Mouse (Mus musculus) CH12.LX (cell line): ENCODE measurements around the gene Nfkbiz. TPM values are rescaled to one million over a fixed set of nuclear protein-coding genes. Genes with fewer than 3 reads are reported as not detected.

Experiments used
- DNase-seq: peaks from one replicate; pipeline ENCODE4 v3.0.0-alpha.2; 2013; ENCODE audit errors: extremely low read depth
- H3K27ac ChIP-seq: 2 replicates; pipeline ENCODE4 v1.5.1; 2012; ENCODE audit warnings: low read depth, mild to moderate bottlenecking, control low read depth, moderate library complexity; ENCODE audit not compliant: insufficient read depth
- H3K27me3 ChIP-seq: replicated peaks from 2 replicates; pipeline ENCODE3; 2012; ENCODE audit warnings: inconsistent platforms
- H3K36me3 ChIP-seq, 2 experiments: replicated peaks in 1 of 2; 2 replicates each; pipeline versions ENCODE3 to v1.6.1; 2012; ENCODE audit warnings: inconsistent platforms in 1 of 2, low read length in 1 of 2, mild to moderate bottlenecking in 1 of 2, mixed read lengths in 1 of 2, moderate library complexity in 1 of 2; ENCODE audit not compliant: control insufficient read depth in 1 of 2, insufficient read depth in 1 of 2
- H3K4me1 ChIP-seq, 2 experiments: 2 replicates each; pipeline ENCODE4 v1.6.1; 2012; ENCODE audit warnings: inconsistent platforms in 1 of 2, moderate library complexity in 1 of 2; ENCODE audit not compliant: insufficient read depth in 2 of 2, control insufficient read depth in 1 of 2
- H3K4me2 ChIP-seq: 2 replicates; pipeline ENCODE4 v1.6.1; 2012; ENCODE audit warnings: low read depth, mild to moderate bottlenecking, control low read depth; ENCODE audit not compliant: poor library complexity, insufficient read depth, severe bottlenecking
- H3K4me3 ChIP-seq, 3 experiments: fragments of 150-350 bp in 1 of 3; sonication (generic) in 1 of 3; replicated peaks in 1 of 3; 2 replicates each; pipeline versions ENCODE3 to v1.5.1; 2011 to 2012; ENCODE audit warnings: low read depth in 2 of 3, low read length in 2 of 3, mild to moderate bottlenecking in 2 of 3, moderate library complexity in 2 of 3, control low read depth in 1 of 3, improper control_type of control experiment in 1 of 3, inconsistent platforms in 1 of 3, mixed read lengths in 1 of 3; ENCODE audit not compliant: poor library complexity in 1 of 3
- H3K79me2 ChIP-seq: replicated peaks from 2 replicates; pipeline ENCODE4 v1.6.1; 2012; ENCODE audit warnings: mild to moderate bottlenecking, moderate library complexity; ENCODE audit not compliant: control insufficient read depth, poor library complexity, insufficient read depth, severe bottlenecking; ENCODE audit errors: extremely low read depth
- H3K9ac ChIP-seq: 2 replicates; pipeline ENCODE4 v1.6.1; 2012; ENCODE audit warnings: low read depth, mild to moderate bottlenecking, control low read depth, moderate library complexity; ENCODE audit not compliant: insufficient read depth
- H3K9me3 ChIP-seq: replicated peaks from 2 replicates; pipeline ENCODE3; 2012; ENCODE audit warnings: low read length, inconsistent platforms, mixed read lengths
- BHLHE40 ChIP-seq: IDR thresholded peaks from 2 replicates; pipeline ENCODE4 v1.6.1; 2011; ENCODE audit warnings: mild to moderate bottlenecking, low read depth, low read length, improper control_type of control experiment
- CHD1 ChIP-seq: IDR thresholded peaks from 2 replicates; pipeline ENCODE4 v1.6.1; 2012; ENCODE audit warnings: low read depth, low read length, improper control_type of control experiment, inconsistent platforms
- CHD2 ChIP-seq: IDR thresholded peaks from 2 replicates; pipeline ENCODE4 v1.6.1; 2011; ENCODE audit warnings: low read length, improper control_type of control experiment
- CTCF ChIP-seq, 2 experiments: IDR thresholded peaks in 1 of 2; conservative IDR thresholded peaks in 1 of 2; 2 replicates each; pipeline ENCODE4 v1.5.1; 2011 to 2012; ENCODE audit warnings: low read depth in 2 of 2, low read length in 2 of 2, improper control_type of control experiment in 1 of 2, inconsistent platforms in 1 of 2, mild to moderate bottlenecking in 1 of 2, moderate library complexity in 1 of 2
- ELF1 ChIP-seq: IDR thresholded peaks from 2 replicates; pipeline ENCODE4 v1.6.1; 2014; ENCODE audit warnings: low read depth, mild to moderate bottlenecking, inconsistent platforms, low read length, improper control_type of control experiment
- GABPA ChIP-seq: IDR thresholded peaks from 2 replicates; pipeline ENCODE4 v1.6.1; 2012; ENCODE audit warnings: low read depth, low read length, improper control_type of control experiment, inconsistent platforms; ENCODE audit not compliant: insufficient replicate concordance
- HCFC1 ChIP-seq: IDR thresholded peaks from 2 replicates; pipeline ENCODE4 v1.6.1; 2012; ENCODE audit warnings: low read depth, mild to moderate bottlenecking, inconsistent platforms, low read length, improper control_type of control experiment
- JUN ChIP-seq: IDR thresholded peaks from 2 replicates; pipeline ENCODE4 v1.6.1; 2011; ENCODE audit warnings: low read depth, mild to moderate bottlenecking, low read length, improper control_type of control experiment, moderate library complexity; ENCODE audit not compliant: insufficient read depth
- JUND ChIP-seq: conservative IDR thresholded peaks from 2 replicates; pipeline ENCODE4 v1.6.1; 2011; ENCODE audit warnings: low read depth, low read length, improper control_type of control experiment
- KAT2A ChIP-seq: IDR thresholded peaks from 2 replicates; pipeline ENCODE4 v1.6.1; 2012; ENCODE audit warnings: low read length, improper control_type of control experiment, inconsistent platforms; ENCODE audit not compliant: insufficient replicate concordance
- MEF2A ChIP-seq: IDR thresholded peaks from 2 replicates; pipeline ENCODE4 v1.6.1; 2014; ENCODE audit warnings: low read depth, mild to moderate bottlenecking, inconsistent platforms, low read length, improper control_type of control experiment, borderline replicate concordance
- MXI1 ChIP-seq: IDR thresholded peaks from 2 replicates; pipeline ENCODE4 v1.6.1; 2011; ENCODE audit warnings: mild to moderate bottlenecking, low read depth, low read length, improper control_type of control experiment
- MYC ChIP-seq: IDR thresholded peaks from 2 replicates; pipeline ENCODE4 v1.6.1; 2011; ENCODE audit warnings: low read depth, mild to moderate bottlenecking, improper control_type of control experiment, low read length
- NELFE ChIP-seq: IDR thresholded peaks from 2 replicates; pipeline ENCODE4 v1.6.1; 2011; ENCODE audit warnings: low read depth, low read length, improper control_type of control experiment
- NRF1 ChIP-seq: IDR thresholded peaks from 2 replicates; pipeline ENCODE4 v1.6.1; 2014; ENCODE audit warnings: low read depth, mild to moderate bottlenecking, inconsistent platforms, low read length, improper control_type of control experiment, moderate library complexity
- PAX5 ChIP-seq: IDR thresholded peaks from 2 replicates; pipeline ENCODE4 v1.6.1; 2012; ENCODE audit warnings: low read length, inconsistent platforms, mixed read lengths
- POLR2A ChIP-seq: IDR thresholded peaks from 2 replicates; pipeline ENCODE4 v1.6.1; 2011; ENCODE audit warnings: low read depth, mild to moderate bottlenecking, improper control_type of control experiment, low read length
- SIN3A ChIP-seq: IDR thresholded peaks from 2 replicates; pipeline ENCODE4 v1.6.1; 2012; ENCODE audit warnings: low read length, improper control_type of control experiment, inconsistent platforms
- TBP ChIP-seq: conservative IDR thresholded peaks from 2 replicates; pipeline ENCODE4 v1.6.1; 2011; ENCODE audit warnings: low read depth, low read length, improper control_type of control experiment
- TCF12 ChIP-seq: IDR thresholded peaks from 2 replicates; pipeline ENCODE4 v1.6.1; 2014; ENCODE audit warnings: low read depth, mild to moderate bottlenecking, inconsistent platforms, low read length, improper control_type of control experiment
- UBTF ChIP-seq: IDR thresholded peaks from 2 replicates; pipeline ENCODE4 v1.6.1; 2012; ENCODE audit warnings: low read depth, mild to moderate bottlenecking, inconsistent platforms, low read length, improper control_type of control experiment, moderate library complexity
- USF1 ChIP-seq: IDR thresholded peaks from 2 replicates; pipeline ENCODE4 v1.6.1; 2014; ENCODE audit warnings: low read depth, mild to moderate bottlenecking, inconsistent platforms, low read length, improper control_type of control experiment
- USF2 ChIP-seq: conservative IDR thresholded peaks from 2 replicates; pipeline ENCODE4 v1.6.1; 2011; ENCODE audit warnings: low read depth, low read length, improper control_type of control experiment
- ZNF384 ChIP-seq: IDR thresholded peaks from 2 replicates; pipeline ENCODE4 v1.6.1; 2012; ENCODE audit warnings: low read depth, low read length, improper control_type of control experiment, inconsistent platforms
- dilution Hi-C: fragments of 300-500 bp; cut with MboI; formaldehyde crosslinking; loops from 2 replicates; pipeline ENCODE4 v1.14.3; 2020; ENCODE audit warnings: low sequenced_read_pairs; ENCODE audit not compliant: extremely low pct_unique_long_range_greater_than_20kb, extremely low pct_ligation_motif_present
- in situ Hi-C: fragments of 300-500 bp; cut with MboI; formaldehyde crosslinking; loops from 3 replicates; pipeline ENCODE4 v1.14.3; 2019; ENCODE audit warnings: low sequenced_read_pairs, low pct_ligation_motif_present, low pct_unique_long_range_greater_than_20kb, mixed read lengths
- polyA plus RNA-seq: library from polyadenylated mRNA; unstranded; fragments of >175 nt; gene quantifications from 2 replicates; pipeline ENCODE4 v1.2.1, GENCODE M21; 2012; ENCODE audit warnings: low read depth; ENCODE audit not compliant: insufficient read length
- total RNA-seq, 2 experiments: library from RNA; depleted of rRNA; stranded (reverse); fragments of 300-350 nt in 1 of 2; fragments of >200 nt in 1 of 2; gene quantifications; 2 replicates each; pipeline ENCODE4 v1.2.3; 2012 to 2014

Gene Nfkbiz
- total and polyA plus RNA-seq, 3 experiments: 13.7 to 19.7 (median 17.1) TPM

- H3K9me3 ChIP-seq: no peaks in the 10 kb centered on the region
- no peak for DNase-seq
- H3K4me1 ChIP-seq: peaks cover 13 to 70% of the 10 kb centered on the region in 2 experiments
- H3K27me3 ChIP-seq: no peaks in the 10 kb centered on the region
- dilution Hi-C loops: no loop called here
- H3K27ac ChIP-seq: no peak overlapping the region
- H3K4me2 ChIP-seq: no peak overlapping the region
- peaks cover 59 to 84% of the 10 kb centered on the region in 2 experiments for H3K36me3 ChIP-seq
- in situ Hi-C loops: no loop called here
- H3K9ac ChIP-seq: no peak overlapping the region
- TF ChIP-seq JUND: no peak
- TF ChIP-seq NRF1: no peak
- no peak for TF ChIP-seq CHD2
- TF ChIP-seq CHD1: no peak
- no peak for TF ChIP-seq ZNF384
- no peak for TF ChIP-seq BHLHE40
- no peak for TF ChIP-seq USF1
- no peak for TF ChIP-seq MEF2A
- no peak for TF ChIP-seq TCF12
- TF ChIP-seq SIN3A: no peak
- TF ChIP-seq MYC: no peak
- no peak for TF ChIP-seq ELF1
- no peak for TF ChIP-seq NELFE
- no peak for TF ChIP-seq PAX5
- H3K4me3 ChIP-seq: no peak overlapping the region
- peaks cover 57% of the 10 kb centered on the region for H3K79me2 ChIP-seq
Observed at GRCm38 (mm10) chr16:55816202-55816941, 22.3 kb downstream of the Nfkbiz start.

DNA sequence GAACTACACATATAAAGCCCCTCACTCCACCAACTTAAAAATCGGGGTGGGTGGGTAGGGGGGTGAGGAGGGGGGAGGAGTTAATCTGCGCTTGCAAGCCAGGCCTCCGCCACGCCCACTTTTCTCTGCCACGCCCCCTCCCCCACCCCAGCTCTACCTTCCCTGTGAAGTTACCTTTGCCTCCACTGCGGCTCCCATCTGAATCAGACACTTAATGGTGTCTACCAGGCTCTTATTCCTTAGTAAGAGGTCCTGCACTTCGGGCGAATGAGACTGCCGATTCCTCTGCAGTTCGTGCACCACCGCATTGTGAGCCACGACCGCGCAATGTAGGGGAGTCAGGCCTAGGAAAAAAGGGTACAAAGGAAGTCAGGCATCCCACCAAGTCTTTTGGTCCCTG is 23.2 kb downstream of the Nfkbiz start:
- peaks cover 16 to 79% of the 10 kb centered on the region in 2 experiments for H3K4me1 ChIP-seq
- in situ Hi-C loops: no loop called here
- TF ChIP-seq POLR2A (no peak), CTCF (conservative IDR thresholded peaks at IDR 0.05 in 1 of 2, IDR thresholded peaks at IDR 0.05 in 1 of 2; ENCODE audit: low read depth in 2 of 2, low read length in 2 of 2) (no peak), PAX5 (no peak), CHD1 (no peak), KAT2A (no peak), MEF2A (no peak), HCFC1 (no peak), UBTF (no peak), USF1 (no peak), JUND (no peak), ELF1 (no peak), USF2 (no peak), NRF1 (no peak), MXI1 (no peak), JUN (no peak), TBP (no peak), ZNF384 (no peak), MYC (no peak), GABPA (no peak)
- no peak overlapping the region for H3K9ac ChIP-seq
- no peaks in the 10 kb centered on the region for H3K27me3 ChIP-seq
- H3K79me2 ChIP-seq: peaks cover 51% of the 10 kb centered on the region
- no peak overlapping the region for H3K4me3 ChIP-seq
- DNase-seq: no peak
- H3K4me2 ChIP-seq: no peak overlapping the region
- H3K36me3 ChIP-seq: peaks cover 65 to 93% of the 10 kb centered on the region in 2 experiments
- dilution Hi-C loops: no loop called here
- H3K27ac ChIP-seq: no peak overlapping the region
- H3K9me3 ChIP-seq: no peaks in the 10 kb centered on the region
